ENCODE assay signal across 9 mouse cellular contexts in genomic region chr8:84839875-84840247, GRCm38 (mm10). TPM values are rescaled to one million over a fixed set of nuclear protein-coding genes. Genes with fewer than 3 reads are reported as not detected.
DNase-seq lines count a peak whose midpoint lies in the region; ATAC-seq and TF ChIP-seq lines count a peak whose summit lies in the region.
"Had no signal": no experiment of that assay in that cellular context is flagged by ENCODE, and none has a peak within 500 bp of the region (broad histone marks: within the 10 kb centered on the region; RNA-seq: fewer than 3 reads in every experiment).

No protein-coding gene starts in this region.

- no peaks in the 10 kb centered on the region for H3K27me3 ChIP-seq in kidney, adult 2 months (replicated peaks; ENCODE audit: control insufficient read depth, insufficient read depth, low read length)
- no peaks in the 10 kb centered on the region for H3K27me3 ChIP-seq in hindbrain, embryonic 13.5 days
- no peaks in the 10 kb centered on the region for H3K27me3 ChIP-seq in midbrain, embryonic 13.5 days
- H3K27me3 ChIP-seq: Patski had no signal

- under 1% methylated on average over 7 of the region's 7 CpGs for WGBS in kidney, adult 2 months
- 2% methylated on average over 7 of the region's 7 CpGs for WGBS in hindbrain, embryonic 13.5 days
- WGBS in midbrain, embryonic 13.5 days = 6% methylated on average over 7 of the region's 7 CpGs

- peaks cover 4% of the 10 kb centered on the region; the same call in 1 of the 2 replicates for H3K4me1 ChIP-seq in kidney, adult 2 months (ENCODE audit: control insufficient read depth, insufficient read depth, low read length)
- H3K4me1 ChIP-seq in bone marrow macrophage, adult 2 months (ENCODE audit: control insufficient read depth, insufficient read depth, low read length) = peaks cover 21% of the 10 kb centered on the region
- peaks cover 59% of the 10 kb centered on the region for H3K4me1 ChIP-seq in hindbrain, embryonic 13.5 days (replicated peaks)
- peaks cover 49% of the 10 kb centered on the region for H3K4me1 ChIP-seq in midbrain, embryonic 13.5 days (replicated peaks)

- no peak for TF ChIP-seq POLR2A in kidney, adult 2 months (IDR thresholded peaks at IDR 0.05; ENCODE audit: low read depth, low read length)
- no peak for TF ChIP-seq POLR2A in bone marrow macrophage, adult 2 months (IDR thresholded peaks at IDR 0.05; ENCODE audit: borderline replicate concordance, low read depth, low read length)

- no peak for DNase-seq in kidney, adult 2 months
- DNase-seq in kidney, postnatal 10 days = no peak
- no peak for DNase-seq in T-cell, adult 2 months (ENCODE audit: low spot score)
- no peak for DNase-seq in c-Kit-positive CD71-positive TER-119-positive erythroid progenitor cells, embryonic 14.5 days (ENCODE audit: low spot score)
- DNase-seq in right cerebral cortex, adult 18-20 months = no peak

- ATAC-seq in hindbrain, embryonic 13.5 days (ENCODE audit: low FRiP score) = no peak
- no peak for ATAC-seq in midbrain, embryonic 13.5 days

- no peaks in the 10 kb centered on the region for H3K9me3 ChIP-seq in hindbrain, embryonic 13.5 days
- H3K9me3 ChIP-seq in midbrain, embryonic 13.5 days = no peaks in the 10 kb centered on the region

- TF ChIP-seq CTCF in kidney, adult 2 months (conservative IDR thresholded peaks at IDR 0.05; ENCODE audit: insufficient read depth, insufficient read length, low read depth, low read length) = no peak
- no peak for TF ChIP-seq CTCF in bone marrow macrophage, adult 2 months (IDR thresholded peaks at IDR 0.05; ENCODE audit: low read depth, low read length)

- peak overlapping the region; percentile 94 for H3K9ac ChIP-seq in hindbrain, embryonic 13.5 days
- peak overlapping the region; percentile 94 for H3K9ac ChIP-seq in midbrain, embryonic 13.5 days (replicated peaks)

- H3K27ac ChIP-seq in kidney, adult 2 months (ENCODE audit: insufficient read depth, low read depth, low read length) = no peak overlapping the region
- H3K27ac ChIP-seq in bone marrow macrophage, adult 2 months (ENCODE audit: insufficient read depth, low read depth, low read length) = peak overlapping the region; percentile 84
- peak overlapping the region; percentile 93 for H3K27ac ChIP-seq in hindbrain, embryonic 13.5 days
- peak overlapping the region; percentile 84 for H3K27ac ChIP-seq in midbrain, embryonic 13.5 days

- peak overlapping the region; percentile 84 for H3K4me3 ChIP-seq in kidney, adult 2 months (ENCODE audit: insufficient read depth, low read depth, low read length)
- H3K4me3 ChIP-seq in bone marrow macrophage, adult 2 months (ENCODE audit: insufficient read depth, low read length) = peak overlapping the region; percentile 83
- H3K4me3 ChIP-seq in hindbrain, embryonic 13.5 days = peak overlapping the region; percentile 93
- peak overlapping the region; percentile 92 for H3K4me3 ChIP-seq in midbrain, embryonic 13.5 days (replicated peaks)

- H3K36me3 ChIP-seq in kidney, adult 2 months (ENCODE audit: control insufficient read depth, insufficient read depth, low read length) = peaks cover 11% of the 10 kb centered on the region
- H3K36me3 ChIP-seq in hindbrain, embryonic 13.5 days = peaks cover 78% of the 10 kb centered on the region
- H3K36me3 ChIP-seq in midbrain, embryonic 13.5 days = peaks cover 80% of the 10 kb centered on the region

- H3K4me2 ChIP-seq in hindbrain, embryonic 13.5 days = peak overlapping the region; percentile 71
- H3K4me2 ChIP-seq in midbrain, embryonic 13.5 days (replicated peaks) = peak overlapping the region; percentile 80

RNA-seq across cellular contexts. Expression of gene Rad23a, which starts 0.6 kb away (rescaled TPM):
- polyA plus RNA-seq in kidney, adult 2 months (2012; rRNA removed) = 73.0 TPM in 2 replicates
- 49.1 and 54.0 TPM in 2 replicates for polyA plus RNA-seq in bone marrow macrophage, adult 2 months (2012; ENCODE audit: insufficient read depth, insufficient read length, missing spikeins)
- 83.2 and 85.5 TPM in 2 replicates for polyA plus RNA-seq in hindbrain, embryonic 13.5 days (2015; fragmentation: Nextera tagmentation; extraction: Ambion mirVana)
- polyA plus RNA-seq in midbrain, embryonic 13.5 days (2015; fragmentation: Nextera tagmentation; extraction: Ambion mirVana) = 84.8 and 88.8 TPM in 2 replicates

RNA-seq across cellular contexts. Expression of gene Calr, which starts 6.9 kb away (rescaled TPM):
- polyA plus RNA-seq in kidney, adult 2 months (2012; rRNA removed) = 316 and 337 TPM in 2 replicates
- 674 and 696 TPM in 2 replicates for polyA plus RNA-seq in bone marrow macrophage, adult 2 months (2012; ENCODE audit: insufficient read depth, insufficient read length, missing spikeins)
- polyA plus RNA-seq in hindbrain, embryonic 13.5 days (2015; fragmentation: Nextera tagmentation; extraction: Ambion mirVana) = 646 and 672 TPM in 2 replicates
- polyA plus RNA-seq in midbrain, embryonic 13.5 days (2015; fragmentation: Nextera tagmentation; extraction: Ambion mirVana) = 599 and 642 TPM in 2 replicates

RNA-seq across cellular contexts. Expression of gene Gadd45gip1, which starts 8.5 kb away (rescaled TPM):
- 24.2 and 41.0 TPM in 2 replicates for polyA plus RNA-seq in kidney, adult 2 months (2012; rRNA removed)
- polyA plus RNA-seq in bone marrow macrophage, adult 2 months (2012; ENCODE audit: insufficient read depth, insufficient read length, missing spikeins) = 12.7 and 13.9 TPM in 2 replicates
- 37.3 and 37.8 TPM in 2 replicates for polyA plus RNA-seq in hindbrain, embryonic 13.5 days (2015; fragmentation: Nextera tagmentation; extraction: Ambion mirVana)
- polyA plus RNA-seq in midbrain, embryonic 13.5 days (2015; fragmentation: Nextera tagmentation; extraction: Ambion mirVana) = 34.5 and 36.3 TPM in 2 replicates

RNA-seq across cellular contexts. Expression of gene Farsa, which starts 16.9 kb away (rescaled TPM):
- 37.5 and 37.6 TPM in 2 replicates for polyA plus RNA-seq in kidney, adult 2 months (2012; rRNA removed)
- 23.1 and 30.5 TPM in 2 replicates for polyA plus RNA-seq in bone marrow macrophage, adult 2 months (2012; ENCODE audit: insufficient read depth, insufficient read length, missing spikeins)
- polyA plus RNA-seq in hindbrain, embryonic 13.5 days (2015; fragmentation: Nextera tagmentation; extraction: Ambion mirVana) = 107 and 109 TPM in 2 replicates
- 113 and 122 TPM in 2 replicates for polyA plus RNA-seq in midbrain, embryonic 13.5 days (2015; fragmentation: Nextera tagmentation; extraction: Ambion mirVana)

RNA-seq across cellular contexts. Expression of gene Dand5, which starts 17.2 kb away (rescaled TPM):
- polyA plus RNA-seq in kidney, adult 2 months (2012; rRNA removed) = 4.4 and 4.5 TPM in 2 replicates
- 3.3 and 5.4 TPM in 2 replicates for polyA plus RNA-seq in bone marrow macrophage, adult 2 months (2012; ENCODE audit: insufficient read depth, insufficient read length, missing spikeins)
- 10.8 and 11.5 TPM in 2 replicates for polyA plus RNA-seq in hindbrain, embryonic 13.5 days (2015; fragmentation: Nextera tagmentation; extraction: Ambion mirVana)
- 8.8 and 8.9 TPM in 2 replicates for polyA plus RNA-seq in midbrain, embryonic 13.5 days (2015; fragmentation: Nextera tagmentation; extraction: Ambion mirVana)
